Mouse (Mus musculus): ENCODE data around the gene 9130213A22Rik. TPM values are rescaled to one million over a fixed set of nuclear protein-coding genes. Genes with fewer than 3 reads are reported as not detected.

Gene 9130213A22Rik
- polyA plus RNA-seq, 1 experiment from 2014 or later, result 0.13 TPM

DNA sequence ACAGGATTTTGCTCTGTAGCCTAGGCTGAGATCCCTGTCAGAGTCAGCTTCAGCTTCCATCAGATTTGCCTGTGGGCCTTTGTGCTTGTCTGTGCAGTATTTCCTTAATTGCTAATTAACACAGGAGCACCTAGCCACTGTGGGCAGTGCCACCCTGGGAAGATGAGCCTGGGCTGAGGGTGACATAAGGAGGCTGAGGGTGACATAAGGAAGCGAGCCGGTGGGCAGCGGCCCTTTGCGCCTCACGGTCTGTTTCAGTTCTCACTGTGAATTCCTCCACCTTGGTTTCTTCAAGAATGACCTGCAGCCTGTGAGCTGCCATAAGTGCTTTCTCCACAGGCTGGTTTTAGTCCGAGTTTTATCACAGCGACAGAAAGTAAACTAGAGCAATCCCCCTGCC is 40.8 kb downstream of the 9130213A22Rik start:
- Histone ChIP-seq H3K4me3 (no peak overlapping the region), H3K4me1 (replicated peaks) (peaks cover 3% of the 10 kb centered on the region; the same call in 1 of the 2 replicates), H3K27me3 (ENCODE audit: insufficient read depth, poor library complexity, severe bottlenecking) (no peaks in the 10 kb centered on the region), H3K27ac (no peak overlapping the region), H3K9me3 (no peaks in the 10 kb centered on the region), H3K36me3 (no peaks in the 10 kb centered on the region)
- DNase-seq (ENCODE audit: low spot score), result no peak
- WGBS, result 89% methylated on average over 7 of the region's 7 CpGs

DNA sequence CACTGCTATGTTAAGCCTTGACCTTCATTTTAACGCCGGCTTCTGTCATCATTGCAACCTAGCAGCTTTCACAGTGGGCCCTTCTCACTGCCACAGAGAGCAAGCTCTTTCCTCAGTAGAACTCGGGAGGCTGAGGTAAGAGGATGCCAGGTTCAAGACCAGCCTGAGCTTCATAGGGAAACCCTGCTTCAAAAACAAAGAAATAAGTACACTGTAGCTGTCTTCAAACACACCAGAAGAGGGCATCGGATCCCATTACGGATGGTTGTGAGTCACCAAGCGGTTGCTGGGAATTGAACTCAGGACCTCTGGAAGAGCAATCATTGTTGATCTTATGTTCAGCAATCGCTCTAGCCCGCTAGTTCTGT is 41.5 kb downstream of the 9130213A22Rik start:
- WGBS, result 88% methylated on average over 8 of the region's 8 CpGs
- Histone ChIP-seq H3K27ac (no peak overlapping the region), H3K4me3 (no peak overlapping the region), H3K4me1 (replicated peaks) (peaks cover 3% of the 10 kb centered on the region; the same call in 1 of the 2 replicates), H3K27me3 (ENCODE audit: insufficient read depth, poor library complexity, severe bottlenecking) (no peaks in the 10 kb centered on the region), H3K36me3 (no peaks in the 10 kb centered on the region), H3K9me3 (no peaks in the 10 kb centered on the region)
- DNase-seq (ENCODE audit: low spot score), result no peak

DNA sequence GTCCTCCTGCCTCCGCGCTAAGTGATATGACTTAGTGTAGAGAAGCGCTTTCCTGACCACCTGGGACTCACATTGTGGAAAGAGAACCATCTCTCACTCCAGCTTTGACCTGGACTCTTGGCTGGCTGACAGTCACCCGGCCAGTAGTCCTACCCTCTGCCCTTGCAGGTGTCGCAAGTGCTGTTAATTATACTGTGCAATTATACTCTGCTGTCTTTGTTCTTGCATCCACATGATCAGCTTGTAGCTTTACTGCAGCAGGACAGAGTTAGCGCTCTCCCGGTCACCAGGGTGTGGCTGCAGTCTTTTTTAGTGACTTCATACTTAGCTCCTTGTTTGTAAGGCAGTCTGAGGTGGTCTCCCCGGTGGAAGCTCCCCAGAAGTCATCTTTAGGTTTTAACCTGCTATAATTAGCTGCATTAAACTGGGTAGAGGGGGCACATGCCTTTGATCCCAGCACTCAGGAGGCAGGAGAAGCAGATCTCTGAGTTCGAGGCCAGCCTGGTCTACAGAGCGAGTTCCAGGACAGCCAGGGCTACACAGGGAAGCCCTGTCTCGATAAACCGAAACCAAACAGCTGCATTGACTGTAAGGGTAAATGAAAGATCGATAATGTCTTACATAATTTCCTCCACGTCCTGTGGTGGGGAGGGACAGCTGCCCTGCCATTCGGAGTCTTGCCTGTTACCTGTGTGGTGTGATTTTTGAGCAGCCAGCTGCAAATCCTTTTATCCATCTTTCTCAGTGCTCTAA is 42.1 kb downstream of the 9130213A22Rik start:
- no peak for DNase-seq (ENCODE audit: low spot score)
- no peaks in the 10 kb centered on the region for H3K36me3 ChIP-seq
- 87% methylated on average over 15 of the region's 15 CpGs for WGBS
- no peak overlapping the region for H3K27ac ChIP-seq
- no peak overlapping the region for H3K4me3 ChIP-seq
- no peaks in the 10 kb centered on the region for H3K9me3 ChIP-seq
- H3K27me3 ChIP-seq (ENCODE audit: insufficient read depth, poor library complexity, severe bottlenecking), result no peaks in the 10 kb centered on the region
- H3K4me1 ChIP-seq (replicated peaks), result peaks cover 3% of the 10 kb centered on the region; the same call in 1 of the 2 replicates

DNA sequence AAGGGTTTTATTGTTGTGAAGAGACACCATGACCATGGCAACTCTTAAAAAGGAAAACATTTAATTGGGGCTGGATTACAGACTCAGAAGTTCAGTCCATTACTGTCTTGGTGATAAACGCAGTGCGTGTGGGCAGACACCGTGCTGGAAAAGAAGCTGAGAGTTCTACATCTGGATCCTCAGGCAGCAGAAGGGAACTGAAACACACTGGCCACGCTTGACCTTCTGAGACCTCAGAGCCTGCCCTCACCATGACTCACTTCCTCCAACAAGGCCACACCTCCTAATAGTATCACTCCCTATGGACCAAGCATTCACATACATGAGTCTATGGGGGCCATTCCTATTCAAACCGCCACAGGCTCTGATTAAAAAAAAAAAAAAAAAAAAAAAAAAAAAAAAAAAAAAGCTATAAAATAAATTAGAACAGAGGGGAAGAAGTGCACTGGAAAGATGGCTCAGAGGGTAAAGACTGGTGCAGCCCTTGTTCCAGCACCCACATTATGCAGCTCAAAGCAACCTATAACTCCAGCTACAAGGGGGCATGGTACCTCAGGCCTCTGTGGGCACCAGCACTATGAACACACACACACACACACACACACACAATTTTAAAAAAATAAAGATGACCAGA is 43.5 kb downstream of the 9130213A22Rik start:
- H3K4me3 ChIP-seq, result no peak overlapping the region
- H3K36me3 ChIP-seq, result no peaks in the 10 kb centered on the region
- WGBS, result 80% methylated on average over 5 of the region's 5 CpGs

DNA sequence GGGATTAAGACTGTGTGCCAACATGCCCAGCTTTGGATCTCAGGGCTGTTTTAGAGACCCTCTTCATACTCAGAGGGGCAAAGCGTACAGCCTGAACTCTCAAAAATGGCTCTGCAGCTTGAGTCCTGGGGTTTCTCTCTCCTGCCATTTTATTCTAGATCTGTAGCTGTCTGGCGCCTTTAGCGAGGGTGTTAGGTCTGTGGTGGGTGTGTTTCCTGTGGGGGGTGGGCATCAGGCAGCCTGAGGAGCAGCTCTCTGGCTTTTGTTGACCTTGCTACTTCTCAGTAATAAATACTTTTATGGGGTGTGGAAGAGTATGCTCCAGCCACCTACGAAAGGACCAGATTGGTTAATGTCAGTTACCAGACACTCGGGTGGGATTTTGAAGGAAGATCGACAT is 44.3 kb downstream of the 9130213A22Rik start:
- Histone ChIP-seq H3K4me3 (no peak overlapping the region), H3K27ac (no peak overlapping the region), H3K4me1 (replicated peaks) (peaks cover 15% of the 10 kb centered on the region), H3K27me3 (ENCODE audit: insufficient read depth, poor library complexity, severe bottlenecking) (no peaks in the 10 kb centered on the region), H3K9me3 (no peaks in the 10 kb centered on the region), H3K36me3 (no peaks in the 10 kb centered on the region)
- no peak for DNase-seq (ENCODE audit: low spot score)
- 79% methylated on average over 6 of the region's 6 CpGs for WGBS

More for the DNA sequence above, 43.5 kb downstream of the 9130213A22Rik start:
- Histone ChIP-seq H3K27ac (no peak overlapping the region), H3K9me3 (no peaks in the 10 kb centered on the region), H3K27me3 (ENCODE audit: insufficient read depth, poor library complexity, severe bottlenecking) (no peaks in the 10 kb centered on the region), H3K4me1 (replicated peaks) (peaks cover 13% of the 10 kb centered on the region)
- DNase-seq (ENCODE audit: low spot score), result no peak

DNA sequence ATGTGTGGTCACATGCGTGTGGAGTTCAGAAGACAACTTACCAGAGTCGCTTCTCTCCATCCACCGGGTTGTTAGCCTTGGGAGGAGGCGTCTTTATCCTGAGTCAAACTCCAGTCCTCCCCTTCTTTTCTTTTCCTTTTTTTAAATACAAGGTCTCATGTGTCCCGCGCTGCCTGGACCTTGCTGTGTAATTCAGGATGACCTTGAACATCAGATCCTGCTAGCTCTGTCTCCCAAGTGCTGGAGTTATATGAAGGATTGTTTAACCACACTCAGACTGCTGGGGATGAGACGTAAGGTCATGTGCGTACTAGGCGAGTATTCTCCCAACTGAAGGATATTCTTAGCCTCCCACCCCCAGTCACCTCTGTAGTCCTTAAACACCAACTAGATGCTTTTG is 45.1 kb downstream of the 9130213A22Rik start:
- Histone ChIP-seq H3K4me1 (replicated peaks) (peaks cover 21% of the 10 kb centered on the region), H3K27ac (no peak overlapping the region), H3K36me3 (no peaks in the 10 kb centered on the region), H3K27me3 (ENCODE audit: insufficient read depth, poor library complexity, severe bottlenecking) (no peaks in the 10 kb centered on the region), H3K9me3 (no peaks in the 10 kb centered on the region), H3K4me3 (no peak overlapping the region)
- WGBS, result 86% methylated on average over 9 of the region's 9 CpGs
- no peak for DNase-seq (ENCODE audit: low spot score)

DNA sequence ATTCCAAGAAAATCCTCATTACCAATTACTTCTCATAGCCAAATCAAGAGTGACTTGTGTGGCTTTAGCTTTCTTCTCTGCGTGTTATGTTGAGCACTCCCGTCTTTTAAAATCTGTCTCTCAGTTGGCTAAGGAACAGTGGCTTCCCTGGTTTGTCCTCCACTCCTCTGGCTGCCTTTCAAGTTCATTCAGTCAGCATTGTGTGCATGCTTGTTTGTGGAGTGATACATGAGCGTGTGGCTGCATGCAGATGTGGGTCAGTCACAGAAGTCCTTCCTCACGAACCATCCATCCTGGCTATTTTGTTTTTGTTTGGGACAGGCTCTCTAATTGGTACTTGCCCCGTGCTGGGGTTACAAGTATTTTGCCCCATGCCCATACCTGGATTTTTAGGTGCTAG is 45.8 kb downstream of the 9130213A22Rik start:
- WGBS, result 78% methylated on average over 5 of the region's 5 CpGs
- H3K36me3 ChIP-seq, result no peaks in the 10 kb centered on the region
- no peak overlapping the region for H3K27ac ChIP-seq
- H3K27me3 ChIP-seq (ENCODE audit: insufficient read depth, poor library complexity, severe bottlenecking), result no peaks in the 10 kb centered on the region
- peaks cover 29% of the 10 kb centered on the region for H3K4me1 ChIP-seq (replicated peaks)
- H3K4me3 ChIP-seq, result no peak overlapping the region
- DNase-seq (ENCODE audit: low spot score), result no peak
- no peaks in the 10 kb centered on the region for H3K9me3 ChIP-seq

DNA sequence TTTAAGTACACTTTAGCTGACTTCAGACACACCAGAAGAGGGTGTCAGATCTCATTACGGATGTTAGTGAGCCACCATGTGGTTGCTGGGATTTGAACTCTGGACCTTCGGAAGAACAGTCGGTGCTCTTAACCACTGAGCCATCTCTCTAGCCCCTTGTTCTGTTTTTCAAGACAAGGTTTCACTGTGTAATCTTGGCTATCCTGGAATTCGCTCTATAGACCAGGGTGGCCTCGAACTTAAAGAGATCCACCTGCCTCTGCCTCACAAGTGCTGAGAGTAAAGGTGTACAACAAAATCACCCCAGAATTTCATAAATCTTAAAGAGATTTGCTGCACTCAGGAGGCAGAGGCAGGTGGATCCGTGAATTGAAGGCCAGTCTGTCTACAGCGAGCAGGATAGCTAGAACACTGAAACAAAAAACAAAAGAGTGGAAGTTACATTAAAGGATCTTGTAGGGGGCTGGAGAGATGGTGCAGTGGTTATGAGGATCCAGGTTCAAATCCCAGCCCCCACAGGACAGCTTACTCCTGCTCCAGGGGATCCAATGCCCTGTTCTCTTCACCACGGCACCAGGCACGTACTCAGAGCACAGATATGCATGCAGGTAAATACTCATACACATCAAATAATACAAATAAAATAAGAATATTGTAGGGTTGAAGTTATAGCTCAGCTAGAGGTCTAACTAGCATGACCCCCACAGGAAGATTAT is 46.5 kb downstream of the 9130213A22Rik start:
- H3K36me3 ChIP-seq, result no peaks in the 10 kb centered on the region
- no peaks in the 10 kb centered on the region for H3K9me3 ChIP-seq
- H3K4me1 ChIP-seq (replicated peaks), result peaks cover 35% of the 10 kb centered on the region
- H3K27me3 ChIP-seq (ENCODE audit: insufficient read depth, poor library complexity, severe bottlenecking), result no peaks in the 10 kb centered on the region
- no peak for DNase-seq (ENCODE audit: low spot score)
- no peak overlapping the region for H3K27ac ChIP-seq
- H3K4me3 ChIP-seq, result no peak overlapping the region
- WGBS, result 43% methylated on average over 9 of the region's 9 CpGs

DNA sequence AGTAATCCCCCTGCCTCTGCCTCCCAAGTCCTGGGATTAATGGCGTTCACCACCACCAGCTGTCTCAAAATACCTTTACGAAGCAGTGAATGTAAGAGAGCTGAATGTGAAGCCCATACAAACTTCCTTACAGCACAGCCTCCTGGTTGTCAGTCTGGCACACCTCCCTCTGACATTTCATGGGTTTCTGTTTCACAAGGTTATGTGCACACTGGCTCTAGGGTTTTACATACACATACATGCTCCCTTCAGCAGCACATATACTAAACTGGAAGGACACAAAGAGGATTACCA is 47.7 kb downstream of the 9130213A22Rik start:
- Histone ChIP-seq H3K9me3 (no peaks in the 10 kb centered on the region), H3K4me3 (no peak overlapping the region), H3K27me3 (ENCODE audit: insufficient read depth, poor library complexity, severe bottlenecking) (no peaks in the 10 kb centered on the region), H3K4me1 (replicated peaks) (peaks cover 44% of the 10 kb centered on the region), H3K27ac (no peak overlapping the region), H3K36me3 (no peaks in the 10 kb centered on the region)
- no peak for DNase-seq (ENCODE audit: low spot score)
- 61% methylated on average over 2 of the region's 2 CpGs for WGBS

DNA sequence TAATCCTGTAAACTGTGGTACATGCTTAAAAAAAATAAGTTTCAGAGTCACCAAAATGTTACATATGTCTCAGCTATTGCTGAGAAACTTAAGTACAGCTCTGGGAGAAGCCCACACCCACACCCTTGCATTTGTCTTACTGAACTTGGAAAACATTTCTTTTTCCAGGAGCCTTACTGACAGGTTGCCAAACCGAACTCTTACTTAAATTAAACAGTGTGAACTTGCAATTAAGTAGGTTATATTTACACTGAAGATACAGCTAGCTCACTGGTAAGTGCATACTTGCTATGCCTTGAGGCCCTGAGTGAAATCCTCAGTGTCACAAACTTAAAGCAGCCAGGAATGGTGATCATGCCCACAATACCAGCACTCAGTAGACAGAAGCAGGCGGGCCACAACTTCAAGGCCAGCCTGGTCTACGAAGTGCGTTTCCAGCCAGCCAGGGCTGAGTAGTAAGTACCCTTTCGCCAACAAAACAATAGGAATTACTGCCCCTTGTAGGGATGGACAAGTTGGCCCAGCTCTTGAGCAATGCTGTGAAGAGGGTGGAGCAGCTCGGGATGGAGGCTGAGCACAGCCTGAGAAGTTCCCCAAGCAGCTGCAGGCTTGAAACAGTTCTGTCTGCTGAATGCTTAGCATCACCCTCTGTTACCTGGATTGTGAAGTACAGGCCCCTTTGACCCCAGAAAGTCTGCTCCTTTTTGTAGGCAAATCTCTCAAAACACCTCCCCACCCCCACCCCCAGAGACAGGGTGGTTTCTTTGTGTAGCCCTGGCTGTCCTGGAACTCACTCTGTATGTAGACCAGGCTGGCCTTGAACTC is 48.2 kb downstream of the 9130213A22Rik start:
- WGBS, result 40% methylated on average over 6 of the region's 6 CpGs
- Histone ChIP-seq H3K4me1 (replicated peaks) (peaks cover 48% of the 10 kb centered on the region), H3K27ac (peak overlapping the region; percentile 96; the same call in 1 of the 2 replicates), H3K9me3 (no peaks in the 10 kb centered on the region), H3K27me3 (ENCODE audit: insufficient read depth, poor library complexity, severe bottlenecking) (no peaks in the 10 kb centered on the region), H3K4me3 (no peak overlapping the region), H3K36me3 (no peaks in the 10 kb centered on the region)
- no peak for DNase-seq (ENCODE audit: low spot score)

DNA sequence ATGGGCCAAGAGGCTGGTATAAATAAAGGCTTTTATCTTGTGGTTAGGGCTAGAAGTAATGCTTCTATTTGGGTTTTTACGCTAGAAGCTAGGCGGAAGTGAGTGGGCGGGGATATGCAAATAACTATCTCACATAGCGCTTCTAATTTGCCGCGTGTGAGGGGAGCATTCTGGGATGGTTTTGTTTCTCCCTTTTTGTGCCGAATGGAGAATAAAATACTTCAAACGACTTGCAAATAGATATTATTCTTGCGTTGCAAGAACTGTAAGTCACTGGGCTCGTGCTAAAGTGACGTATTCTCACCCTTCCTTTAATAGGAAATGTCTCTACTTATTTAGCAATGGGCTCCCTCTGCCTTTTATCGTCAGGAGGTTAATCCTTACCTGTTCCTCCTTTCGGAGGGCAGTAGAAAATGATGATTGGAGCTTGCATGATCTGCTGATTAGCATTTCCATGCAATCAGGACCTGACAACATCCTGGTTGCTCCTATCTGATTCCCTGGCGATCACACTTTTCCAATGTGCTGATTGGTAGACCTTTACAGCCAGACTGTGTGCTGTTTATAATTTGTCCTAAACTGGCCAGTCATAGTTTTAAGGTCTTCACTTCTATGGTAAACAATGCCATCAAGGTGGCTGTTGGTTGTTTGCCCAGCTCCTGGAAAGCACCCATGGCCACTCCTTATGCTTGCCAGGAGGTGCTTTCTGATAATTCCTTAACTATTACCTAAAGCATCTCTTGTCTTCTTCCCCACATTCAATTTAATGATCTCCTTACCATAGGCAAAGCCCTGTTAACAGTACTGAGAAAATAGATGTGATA is 49.1 kb downstream of the 9130213A22Rik start:
- no peaks in the 10 kb centered on the region for H3K36me3 ChIP-seq
- peak overlapping the region; percentile 79 for H3K4me3 ChIP-seq
- no peaks in the 10 kb centered on the region for H3K9me3 ChIP-seq
- H3K27me3 ChIP-seq (ENCODE audit: insufficient read depth, poor library complexity, severe bottlenecking), result no peaks in the 10 kb centered on the region
- WGBS, result under 1% methylated on average over 14 of the region's 14 CpGs
- peak overlapping the region; percentile 96 for H3K27ac ChIP-seq
- peaks cover 48% of the 10 kb centered on the region for H3K4me1 ChIP-seq (replicated peaks)
- peak; percentile 83 for DNase-seq (ENCODE audit: low spot score)

DNA sequence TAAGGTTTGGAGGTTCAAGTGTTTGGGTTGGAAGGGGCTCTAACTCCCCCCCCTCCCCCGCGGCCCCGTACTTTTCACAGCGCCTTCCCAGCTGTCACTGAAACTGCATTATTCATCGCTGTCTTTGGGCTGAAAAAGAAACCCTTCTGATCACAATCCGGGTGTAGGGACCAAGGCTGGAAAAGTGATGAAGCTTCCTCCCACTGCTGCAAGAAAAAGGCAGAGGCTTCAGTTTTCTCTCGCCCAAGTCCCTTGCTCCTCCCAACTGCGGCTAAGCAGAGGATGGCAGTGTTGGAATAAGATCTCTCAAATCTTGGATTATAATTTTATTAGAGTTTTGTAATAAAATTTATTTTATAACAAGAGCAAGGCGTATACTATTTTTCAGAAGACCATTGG is 49.7 kb downstream of the 9130213A22Rik start:
- Histone ChIP-seq H3K4me1 (replicated peaks) (peaks cover 45% of the 10 kb centered on the region), H3K9me3 (no peaks in the 10 kb centered on the region), H3K27me3 (ENCODE audit: insufficient read depth, poor library complexity, severe bottlenecking) (no peaks in the 10 kb centered on the region), H3K27ac (peak overlapping the region; percentile 96), H3K36me3 (no peaks in the 10 kb centered on the region), H3K4me3 (peak overlapping the region; percentile 79)
- no peak for DNase-seq (ENCODE audit: low spot score)
- WGBS, result 14% methylated on average over 9 of the region's 9 CpGs

Data from hindbrain, embryonic 10.5 days (tissue).